Mouse (Mus musculus) adrenal gland, postnatal 25 days (tissue): ENCODE results near the gene Shbg. TPM values are rescaled to one million over a fixed set of nuclear protein-coding genes. Genes with fewer than 3 reads are reported as not detected.

ENCODE experiments used
- DNase-seq: peaks from one replicate; pipeline ENCODE4 v3.0.0; 2021; ENCODE audit warnings: mixed read lengths
- long read RNA-seq: library from polyadenylated mRNA; stranded (forward); transcript quantifications from one replicate; pipeline ENCODE4 v2.0.0, GENCODE M21; 2021
- total RNA-seq: library from RNA; stranded (reverse); gene quantifications from 2 replicates; pipeline ENCODE4 v1.2.3, GENCODE M21; 2021

The Shbg gene
- total RNA-seq = not detected in 2 replicates
- long read RNA-seq, partial matches to known transcripts = 0 of 1 reads
- long read RNA-seq, other reads (novel, unspliced or antisense) = 0 of 1 reads

DNA sequence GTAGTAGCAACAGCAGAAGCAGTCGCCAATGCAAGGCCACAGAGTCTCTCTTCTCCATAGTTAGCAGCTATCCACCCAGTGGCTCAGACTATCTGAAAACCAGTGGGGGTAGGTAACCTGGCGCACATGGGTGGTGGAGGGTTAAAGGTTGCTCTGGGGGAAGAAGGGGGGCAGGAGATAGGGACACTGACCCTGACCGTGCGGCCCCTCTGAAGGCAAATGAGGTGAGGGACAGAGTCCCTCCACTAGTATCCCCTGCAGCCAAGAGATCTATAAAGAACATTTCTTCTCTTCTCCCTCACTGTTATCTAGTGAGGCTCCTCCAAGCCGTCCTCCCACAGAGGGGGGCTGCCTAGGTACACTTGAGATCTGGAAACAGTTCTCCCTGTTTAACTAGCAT lies at the start of gene Shbg:
TSS of gene Shbg (minus strand) at position 101 of the 400 bp plus-strand sequence.
- DNase-seq = no peak

DNA sequence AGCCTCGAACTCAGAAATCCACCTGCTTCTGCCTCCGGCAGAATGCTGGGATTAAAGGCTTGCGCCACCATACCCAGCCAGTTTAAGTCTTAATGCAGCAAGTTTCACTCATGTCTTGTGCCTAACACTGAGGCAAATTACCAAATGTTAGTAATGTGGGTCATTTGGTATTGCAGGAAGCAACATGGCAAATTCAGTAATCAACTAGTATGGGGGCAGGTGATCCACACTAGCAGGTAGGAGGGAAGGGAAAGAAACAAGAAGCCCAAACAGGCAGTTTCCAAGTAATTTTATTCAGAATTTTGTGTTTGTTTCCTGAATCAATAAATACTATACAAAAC lies 48.9 kb upstream of the Shbg start:
- no peak for DNase-seq

DNA sequence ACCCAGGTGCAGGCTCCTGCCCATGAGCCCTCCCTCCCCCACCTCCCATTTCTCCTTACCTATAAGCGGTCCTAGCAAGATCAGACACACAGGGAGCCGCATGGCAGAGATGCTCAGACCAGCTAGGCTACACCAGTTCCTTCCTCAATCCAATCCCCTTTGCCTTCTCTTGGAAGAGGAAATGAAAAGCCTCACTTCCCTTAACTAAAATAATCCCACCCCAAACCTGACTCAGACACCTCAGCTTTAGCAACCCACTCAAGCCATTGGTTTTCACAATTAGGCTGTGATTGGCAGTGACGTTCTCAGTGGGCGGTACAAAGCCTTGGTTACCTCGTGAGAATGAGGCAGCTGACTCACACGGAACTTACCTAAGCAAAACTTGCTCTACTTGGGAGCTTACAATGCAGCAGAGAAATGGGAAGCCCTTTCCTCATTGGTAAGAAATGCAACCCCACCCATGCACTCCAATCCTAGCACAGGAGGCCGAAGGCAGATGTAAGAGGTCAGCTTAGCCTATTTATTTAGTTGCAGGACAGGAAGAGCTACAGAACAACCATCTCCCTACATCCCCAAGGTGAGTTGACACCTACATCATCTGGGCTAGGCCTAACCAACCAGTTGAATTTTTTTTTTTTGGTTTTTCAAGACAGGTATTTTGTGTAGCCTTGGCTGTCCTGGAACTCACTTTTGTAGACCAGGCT lies 48.4 kb upstream of the Shbg start, which contains the start of gene Cd68:
TSS of gene Cd68 (minus strand) at position 193 of the 704 bp plus-strand sequence.
- DNase-seq = no peak

DNA sequence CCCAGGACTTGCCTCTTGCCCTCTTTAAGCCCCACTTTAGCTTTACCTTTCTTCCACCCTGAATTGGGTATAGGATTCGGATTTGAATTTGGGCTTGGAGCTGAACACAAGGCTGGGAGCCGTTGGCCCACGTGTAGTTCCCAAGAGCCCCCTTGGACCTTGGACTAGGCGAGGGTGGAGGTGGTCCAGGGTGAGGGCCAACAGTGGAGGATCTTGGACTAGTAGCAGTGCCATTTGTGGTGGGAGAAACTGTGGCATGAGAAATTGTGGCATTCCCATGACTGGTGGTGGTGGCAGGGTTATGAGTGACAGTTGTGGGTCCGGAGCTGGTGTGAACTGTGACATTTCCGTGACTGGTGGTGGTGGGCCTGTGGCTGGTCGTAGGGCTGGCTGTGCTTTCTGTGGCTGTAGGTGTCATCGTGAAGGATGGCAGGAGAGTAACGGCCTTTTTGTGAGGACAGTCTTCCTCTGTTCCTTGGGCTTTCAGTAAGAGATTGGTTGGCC lies 47.8 kb upstream of the Shbg start:
- DNase-seq = no peak

DNA sequence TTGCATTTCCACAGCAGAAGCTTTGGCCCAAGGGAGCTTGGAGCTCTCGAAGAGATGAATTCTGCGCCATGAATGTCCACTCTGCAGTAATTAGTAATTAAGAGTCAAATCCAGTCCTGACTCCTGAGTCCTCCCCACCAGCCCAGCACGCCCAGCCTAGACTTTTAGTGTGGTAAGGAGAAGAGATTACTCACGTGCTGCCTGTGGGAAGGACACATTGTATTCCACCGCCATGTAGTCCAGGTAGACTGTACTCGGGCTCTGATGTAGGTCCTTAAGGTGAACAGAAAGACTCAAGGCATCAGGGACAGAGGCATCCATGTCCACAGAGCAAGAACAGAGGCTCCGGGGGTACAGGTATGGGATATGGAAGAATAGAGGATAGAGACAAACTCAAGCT lies 47.1 kb upstream of the Shbg start:
- DNase-seq = no peak

DNA sequence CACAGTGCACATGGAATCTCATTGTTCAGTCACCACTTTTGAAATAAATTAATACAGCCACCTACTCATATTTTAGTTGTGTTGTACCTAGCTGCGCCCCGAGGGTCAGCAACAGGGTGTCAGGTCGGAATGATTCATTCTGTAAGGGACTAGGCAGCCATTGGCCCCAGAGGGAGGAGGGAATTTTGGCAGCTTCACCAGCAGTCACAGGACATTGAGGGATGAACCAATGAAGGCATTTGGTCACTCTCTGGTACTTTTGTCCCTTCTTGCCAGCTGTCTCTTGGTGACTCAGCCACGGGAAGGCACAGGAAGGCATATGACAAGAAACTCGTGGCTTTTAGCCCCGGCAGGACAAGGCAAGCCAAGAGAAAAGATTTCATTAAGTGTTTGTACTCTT lies 46.1 kb upstream of the Shbg start:
- DNase-seq = peak; percentile 51

DNA sequence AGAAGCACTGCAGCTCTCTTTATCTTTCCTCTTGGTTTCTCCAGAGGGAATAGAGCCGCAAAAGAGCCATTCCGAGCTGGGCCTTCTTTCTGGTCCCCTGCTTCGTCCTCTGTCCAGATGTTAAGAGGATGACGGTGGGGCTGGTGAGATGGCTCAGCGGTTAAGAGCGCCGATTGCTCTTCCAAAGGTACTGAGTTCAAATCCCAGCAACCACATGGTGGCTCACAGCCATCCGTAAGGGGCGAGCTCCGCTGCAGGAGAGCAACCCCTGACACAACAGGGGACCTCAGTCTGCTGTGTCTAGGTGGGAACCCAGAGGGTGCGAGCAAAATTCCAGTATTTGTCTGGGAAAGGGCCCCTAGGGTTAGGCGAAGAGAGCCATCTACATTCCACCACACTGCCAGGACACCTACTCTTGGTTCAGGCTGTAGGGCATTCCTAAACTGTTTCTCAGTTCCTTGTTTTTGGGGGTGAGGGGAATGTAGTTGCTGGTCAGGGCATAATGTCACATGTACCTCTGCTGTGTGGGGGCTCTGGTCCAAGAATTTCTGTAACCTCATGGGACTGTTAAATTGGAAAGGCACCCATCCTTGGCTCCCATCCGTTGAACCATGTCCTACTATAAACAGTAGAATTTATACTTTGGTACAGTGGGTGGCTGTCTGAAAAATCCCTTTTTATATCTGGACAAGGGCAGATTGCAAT lies 45.4 kb upstream of the Shbg start:
- DNase-seq = peak; percentile 12

DNA sequence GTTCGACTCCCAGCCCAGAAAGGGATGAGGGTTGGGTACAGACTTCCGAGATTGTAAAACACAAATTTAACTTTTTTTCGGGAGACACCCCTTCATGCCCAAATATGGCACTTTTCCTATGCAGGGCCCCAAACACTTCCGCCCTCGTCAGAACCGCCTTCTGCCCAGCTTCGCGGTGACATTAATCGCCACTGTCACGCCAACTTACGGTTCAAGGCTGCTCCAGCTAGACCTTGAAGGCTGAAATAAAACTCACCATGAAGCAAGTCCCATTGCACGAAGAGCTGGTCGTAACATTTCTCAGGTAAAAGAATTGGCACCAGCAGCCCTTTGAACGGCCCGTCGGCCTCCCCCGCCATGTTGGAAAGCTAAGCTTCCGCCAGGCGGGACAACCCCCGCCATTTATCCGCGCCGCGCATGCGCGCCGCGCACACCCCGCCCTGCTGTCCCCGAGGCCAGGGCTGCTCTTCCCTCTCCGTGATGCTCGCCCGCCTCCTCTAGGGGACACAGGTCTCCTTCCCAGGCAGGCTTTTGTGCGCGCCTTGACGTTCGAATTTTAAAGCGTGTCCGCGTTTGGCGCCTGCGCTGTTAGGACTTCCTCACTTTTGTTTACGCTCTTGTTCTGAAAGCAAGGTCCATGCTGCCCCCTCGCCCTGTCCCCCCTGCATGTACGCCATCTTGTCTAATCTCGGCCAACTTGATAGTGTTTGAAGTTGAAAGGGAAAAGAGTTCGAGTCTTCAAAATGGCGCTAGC lies 44.7 kb upstream of the Shbg start, which contains the start of gene Mpdu1:
TSS of gene Mpdu1 (minus strand) at position 430 of the 754 bp plus-strand sequence.
- peak; percentile 91 for DNase-seq

DNA sequence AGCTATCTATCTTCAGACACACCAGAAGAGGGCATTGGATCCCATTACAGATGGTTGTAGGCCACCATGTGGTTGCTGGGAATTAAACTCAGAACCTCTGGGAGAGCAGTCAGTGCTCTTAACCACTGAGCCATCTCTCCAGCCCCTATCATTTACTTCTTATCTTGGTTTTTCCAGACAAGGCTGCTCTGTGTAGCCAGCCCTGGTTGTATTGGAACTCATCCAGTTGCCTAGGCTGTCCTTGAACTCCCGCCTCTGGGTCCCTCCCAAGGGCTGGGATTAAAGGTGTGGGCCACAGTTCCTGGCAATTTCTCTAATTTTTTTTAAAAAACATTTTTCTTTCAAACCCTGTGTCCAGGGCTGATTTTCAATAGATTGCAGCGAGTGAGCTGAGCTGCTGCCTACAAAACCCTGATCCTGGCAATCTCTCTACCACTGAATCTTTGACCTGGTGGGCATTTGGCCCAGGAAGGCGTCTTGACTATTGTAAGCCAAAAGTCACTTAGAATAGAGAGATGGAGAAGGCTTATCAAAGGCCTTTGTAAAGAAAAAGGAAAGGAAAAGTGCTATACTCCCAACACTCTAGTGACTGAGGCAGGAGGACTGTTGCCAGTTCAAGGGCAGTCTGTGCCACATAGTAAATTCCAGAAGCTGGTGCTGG lies 43.6 kb upstream of the Shbg start:
- DNase-seq = peak; percentile 46

DNA sequence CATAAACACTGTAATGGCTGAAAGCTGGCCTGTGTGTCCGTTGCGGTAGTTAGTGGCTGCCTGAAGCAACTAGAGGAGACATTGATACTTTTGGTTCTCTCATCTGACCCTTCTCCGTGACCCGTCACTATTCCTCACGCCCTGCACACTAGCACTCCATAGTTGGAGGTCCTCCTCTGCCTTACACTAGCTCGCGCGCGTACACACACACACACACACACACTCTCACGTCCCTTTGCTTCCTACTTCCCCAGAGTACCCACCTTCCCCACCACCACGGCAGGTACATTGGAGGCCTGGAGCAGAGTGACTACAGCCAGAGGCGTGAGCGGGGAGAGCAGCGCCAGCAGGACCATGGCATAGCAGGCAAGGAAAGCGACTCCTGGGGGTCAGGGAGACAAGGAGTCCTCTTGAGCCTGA lies 39.8 kb upstream of the Shbg start:
- no peak for DNase-seq

DNA sequence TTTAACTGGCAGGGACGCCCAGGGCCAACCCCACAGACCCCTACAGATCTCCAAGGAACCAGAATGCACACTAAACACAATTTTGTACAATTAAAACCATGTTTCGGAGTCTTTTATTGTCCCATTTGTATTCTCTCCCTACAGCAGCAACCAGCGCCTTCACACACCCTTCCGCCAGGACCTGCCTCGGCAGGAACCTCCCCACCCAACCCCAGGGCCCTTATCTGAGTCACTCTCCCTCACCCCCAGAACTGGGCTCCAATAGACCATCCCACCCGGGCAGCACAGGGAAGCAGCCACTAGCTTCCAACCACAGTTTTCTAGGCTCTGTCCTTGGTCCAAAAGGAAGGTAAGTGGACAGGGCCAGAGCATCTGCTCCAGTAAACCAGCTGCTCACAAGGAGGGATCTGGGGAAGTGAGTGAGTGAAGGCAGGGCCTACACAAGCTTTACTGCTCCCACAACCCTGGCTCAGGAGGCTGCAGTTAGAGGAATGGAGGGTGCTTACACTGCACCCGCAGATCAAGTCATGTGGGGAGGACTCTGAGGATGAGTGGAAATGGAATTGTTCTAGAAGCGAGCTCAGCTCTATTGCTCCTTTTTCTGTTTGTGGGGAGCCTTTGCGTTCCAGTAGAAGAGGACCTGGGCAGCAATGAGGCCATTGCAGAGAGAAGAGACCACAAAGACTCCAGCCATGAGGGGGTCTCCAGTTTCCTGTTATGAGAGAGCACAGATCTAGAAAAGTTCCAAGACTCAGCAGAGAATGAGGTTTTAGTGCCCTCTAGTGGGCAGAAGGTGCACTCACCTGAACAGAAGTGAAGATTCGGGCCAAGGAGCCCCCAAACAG lies 39.1 kb upstream of the Shbg start:
- peak; percentile 18 for DNase-seq

DNA sequence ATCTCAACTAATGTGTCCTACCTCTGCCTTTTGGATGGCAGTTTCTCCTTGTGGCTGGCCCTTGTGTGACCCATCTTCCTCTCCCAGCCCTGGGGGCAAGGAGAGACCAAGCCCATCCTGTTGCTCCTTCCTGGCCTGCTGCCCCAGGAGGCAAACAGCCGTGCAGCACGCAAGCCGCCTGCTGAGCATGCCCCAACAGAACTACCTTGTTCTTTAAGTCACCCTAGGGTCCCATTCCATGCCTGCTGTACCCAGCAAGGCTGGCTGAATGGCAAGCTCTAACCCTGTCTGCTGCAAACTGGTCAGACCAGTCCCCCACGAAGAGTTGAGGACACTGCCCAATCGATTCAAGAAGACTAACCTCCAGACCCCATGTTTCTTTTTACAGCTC lies 38.4 kb upstream of the Shbg start:
- DNase-seq = peak; percentile 13

DNA sequence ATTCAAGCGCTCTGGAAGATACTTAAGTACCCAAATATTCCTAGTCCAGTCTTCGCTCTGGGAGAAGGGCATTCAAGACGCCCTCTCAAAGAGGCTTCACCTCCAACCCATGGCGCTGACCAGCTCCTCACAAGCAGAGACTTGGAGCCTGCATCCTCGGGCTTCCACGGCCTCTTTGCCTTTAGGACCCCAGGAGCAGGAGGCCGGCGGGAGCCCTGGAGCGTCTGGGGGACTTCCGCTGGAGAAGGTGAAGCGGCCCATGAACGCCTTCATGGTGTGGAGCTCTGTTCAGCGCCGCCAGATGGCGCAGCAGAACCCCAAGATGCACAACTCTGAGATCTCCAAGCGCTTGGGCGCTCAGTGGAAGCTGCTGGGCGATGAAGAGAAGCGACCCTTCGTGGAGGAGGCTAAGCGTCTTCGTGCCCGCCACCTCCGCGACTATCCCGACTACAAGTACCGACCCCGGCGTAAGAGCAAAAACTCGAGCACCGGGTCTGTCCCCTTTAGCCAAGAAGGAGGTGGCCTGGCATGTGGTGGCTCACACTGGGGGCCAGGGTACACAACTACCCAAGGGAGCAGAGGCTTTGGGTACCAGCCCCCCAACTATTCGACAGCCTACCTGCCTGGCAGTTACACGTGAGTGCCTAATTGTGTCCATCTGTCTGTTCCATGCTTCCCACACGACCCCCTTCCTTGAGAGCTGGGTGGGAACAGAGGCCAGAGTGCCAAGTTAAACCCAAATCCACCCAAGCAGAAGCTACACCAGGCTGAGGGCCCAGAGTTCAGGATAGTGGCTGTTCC lies 37.8 kb upstream of the Shbg start, which contains the start of gene Sox15:
TSS of gene Sox15 (plus strand) at position 51 of the 801 bp plus-strand sequence.
- DNase-seq = peak; percentile 67

DNA sequence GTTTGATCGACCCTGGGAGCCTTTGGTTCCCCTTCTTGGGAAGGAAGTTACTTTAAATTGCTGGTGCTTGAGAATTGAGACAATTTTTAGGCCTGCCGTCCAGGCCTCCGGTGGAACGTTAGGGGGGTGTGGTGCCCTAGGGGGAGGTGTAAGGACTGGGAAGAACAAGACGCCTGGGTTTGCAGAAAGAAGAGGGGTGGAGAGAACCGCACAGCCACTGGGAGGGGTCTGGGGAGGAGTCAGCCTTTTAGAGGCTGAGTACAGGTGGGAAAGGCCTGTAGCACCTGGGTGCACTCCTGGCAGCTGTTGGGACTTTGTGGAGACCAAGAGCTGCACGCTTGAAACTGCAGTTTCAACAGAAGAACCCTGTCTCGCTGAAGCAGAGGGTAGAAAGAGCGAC lies 37.1 kb upstream of the Shbg start:
- no peak for DNase-seq

DNA sequence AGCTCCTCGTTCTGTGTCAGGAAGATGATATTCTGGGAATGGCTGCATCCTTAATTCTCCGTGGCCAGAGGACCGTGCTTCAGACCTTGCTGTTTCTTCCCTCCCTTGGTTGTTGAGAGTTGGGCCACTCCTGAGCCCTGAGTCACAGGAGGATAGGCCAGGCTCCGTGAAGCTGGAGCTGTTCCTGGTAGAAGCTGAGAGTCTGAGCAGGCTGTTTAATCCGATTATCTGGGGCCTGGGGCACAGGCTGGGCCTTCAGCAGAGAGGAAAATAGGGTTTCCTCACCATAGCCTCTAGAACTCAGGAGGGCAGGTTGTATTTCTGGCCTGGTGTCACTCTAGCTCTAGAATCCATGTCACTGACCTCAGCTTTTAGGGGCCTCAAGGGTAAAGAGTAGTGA lies 35.7 kb upstream of the Shbg start:
- DNase-seq = no peak

DNA sequence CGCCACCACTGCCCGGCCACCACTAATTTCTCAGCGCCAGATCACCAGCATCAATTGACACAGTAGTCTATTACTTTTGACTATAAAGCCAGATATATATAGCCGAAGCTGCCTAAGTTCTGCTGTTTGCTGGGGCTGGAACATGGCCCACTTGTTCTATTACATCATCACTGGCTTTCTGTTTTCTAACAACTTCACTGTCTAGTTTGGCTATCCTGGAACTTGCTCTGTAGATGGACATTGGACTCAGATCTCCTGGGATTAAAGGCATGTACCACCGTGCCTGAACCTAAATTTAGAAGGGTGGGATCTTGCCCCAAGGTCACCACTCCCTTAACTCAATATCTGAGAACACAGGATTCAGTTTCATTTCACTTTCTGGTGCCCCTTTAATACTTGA lies 28.2 kb upstream of the Shbg start:
- no peak for DNase-seq

DNA sequence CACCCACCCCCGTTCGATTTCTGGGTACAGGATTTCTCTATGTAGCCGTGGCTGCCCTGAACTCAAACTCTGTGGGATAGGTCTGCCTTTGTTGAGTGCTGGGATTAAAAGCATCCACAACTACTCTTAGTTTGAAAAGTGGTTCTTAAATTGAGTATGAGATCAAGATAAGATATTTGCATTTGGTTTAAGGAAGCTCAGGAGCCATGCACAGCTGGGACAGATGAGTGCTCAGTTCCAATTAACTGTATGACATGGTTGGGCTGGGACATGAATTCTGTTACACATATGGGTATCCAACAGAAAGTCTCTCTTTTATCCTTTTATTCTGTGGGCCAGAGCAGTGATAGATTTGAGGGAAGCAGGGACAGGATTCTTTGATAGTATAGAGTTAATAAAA lies 17.8 kb upstream of the Shbg start:
- DNase-seq = no peak

DNA sequence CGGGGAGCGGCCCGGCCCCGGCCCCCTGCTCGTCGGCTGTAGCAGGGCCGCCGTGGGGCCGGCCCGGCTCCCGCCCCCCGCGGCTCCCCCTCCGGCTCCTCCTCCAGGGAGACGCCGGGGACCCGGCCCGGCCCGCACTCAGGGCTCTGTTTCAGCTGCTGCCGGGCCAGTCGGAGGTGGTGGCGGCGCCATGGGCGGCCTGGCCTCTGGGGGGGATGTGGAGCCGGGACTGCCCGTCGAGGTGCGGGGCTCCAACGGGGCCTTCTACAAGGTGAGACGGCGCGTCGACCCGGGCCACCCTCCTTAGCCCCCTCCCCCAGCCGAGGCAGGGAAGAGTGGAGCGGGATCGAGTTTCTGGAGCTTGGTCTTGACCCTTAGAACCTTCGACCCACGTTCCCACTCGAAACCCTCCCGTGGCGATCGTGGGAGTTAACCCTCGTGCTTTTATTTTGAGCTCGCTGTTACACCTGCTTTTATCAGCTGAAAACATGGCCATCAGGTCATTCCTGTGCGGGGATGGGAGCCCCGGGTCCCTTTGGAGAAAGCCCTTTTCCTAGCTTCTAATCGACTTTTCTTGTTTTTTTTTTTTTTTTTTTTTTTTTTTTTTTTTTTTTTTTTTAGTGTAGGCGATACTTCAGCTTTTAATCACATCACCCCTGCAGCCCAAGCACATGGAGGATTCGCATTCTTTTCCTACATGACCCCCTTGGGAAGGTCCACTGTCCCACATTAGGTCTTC lies 15.6 kb upstream of the Shbg start:
- DNase-seq = no peak

DNA sequence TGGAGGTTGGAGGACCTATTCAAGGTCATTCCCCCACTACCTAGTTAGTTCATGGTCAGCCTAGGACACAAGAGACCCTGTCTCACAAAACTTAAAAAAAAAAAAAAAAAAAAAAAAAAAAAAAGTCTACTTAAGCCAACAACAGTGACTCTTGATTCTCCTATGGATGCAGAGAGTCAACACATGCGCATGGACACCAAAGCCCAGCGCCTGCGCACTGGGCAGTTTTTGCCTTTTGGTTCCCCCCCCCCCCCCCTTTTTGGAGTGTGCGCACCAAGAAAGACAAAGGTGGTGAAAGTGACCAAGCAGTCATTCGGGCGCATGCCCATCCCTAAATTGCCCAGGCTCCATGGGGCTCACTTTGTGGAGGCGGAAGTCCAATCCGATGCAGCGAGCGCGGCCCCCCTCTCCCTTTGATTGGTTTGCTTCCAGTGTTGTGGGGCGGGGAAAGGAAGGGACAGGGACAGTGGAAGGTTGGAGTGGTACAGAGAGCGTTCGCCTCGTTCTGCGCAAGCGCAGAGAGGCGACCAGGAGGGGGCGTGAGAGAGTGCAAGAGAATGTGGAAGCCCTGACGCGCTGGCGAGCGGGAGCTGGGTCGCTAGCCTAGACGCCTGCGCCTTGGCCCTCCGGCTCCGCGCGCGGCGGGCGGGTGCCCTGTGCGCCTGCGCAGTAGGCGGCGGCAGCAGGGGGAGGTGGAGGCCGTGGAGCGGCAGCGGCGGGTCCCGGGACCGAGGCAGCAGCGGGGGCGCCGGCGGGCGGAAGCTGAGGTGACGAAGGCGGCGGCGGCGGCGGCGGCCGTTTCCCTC lies 14.8 kb upstream of the Shbg start, which contains the start of gene Fxr2:
TSS of gene Fxr2 (plus strand) at position 707 of the 806 bp plus-strand sequence.
- DNase-seq = peak; percentile 99
